Mouse (Mus musculus) E14TG2a.4 (cell line): ENCODE measurements around the gene Cep85l.

Experiments used
- CTCF ChIP-seq: conservative IDR thresholded peaks from 2 replicates; pipeline ENCODE4 v1.5.1; 2014; ENCODE audit warnings: low read length
- POU5F1 ChIP-seq: IDR thresholded peaks from 2 replicates; pipeline ENCODE4 v1.6.1; 2014; ENCODE audit warnings: low read length, borderline replicate concordance

DNA sequence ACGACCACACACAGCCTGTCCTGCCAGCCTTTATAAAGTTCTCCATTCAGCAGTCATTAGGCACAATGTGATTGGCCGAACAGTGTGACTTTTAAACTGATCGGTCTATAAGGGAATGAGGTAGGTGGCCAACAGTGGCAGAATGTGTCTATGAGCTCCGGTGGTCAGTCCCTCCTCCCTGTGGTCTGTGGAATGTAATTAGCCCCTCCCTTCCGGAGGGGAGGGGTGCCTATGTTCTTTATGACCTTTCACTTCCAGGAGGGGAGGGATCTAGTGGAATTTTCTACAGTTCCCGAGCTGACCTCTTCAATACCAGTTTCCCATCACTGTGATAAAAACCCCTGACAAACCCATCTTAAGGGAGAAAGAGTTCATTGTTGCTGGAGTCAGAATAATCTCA lies 144.4 kb downstream of the Cep85l start:
- TF ChIP-seq CTCF (no peak), POU5F1 (no peak)
